ENCODE assay signal across 8 mouse cellular contexts in genomic region chr15:31315630-31316231, GRCm38 (mm10). TPM values are rescaled to one million over a fixed set of nuclear protein-coding genes. Genes with fewer than 3 reads are reported as not detected.
A peak's percentile ranks its signal among the peaks of the same experiment; 100 is the strongest.
DNase-seq lines count a peak whose midpoint lies in the region; ATAC-seq and TF ChIP-seq lines count a peak whose summit lies in the region.

No protein-coding gene starts in this region.

- peak; percentile 88 for DNase-seq in R1 (ENCODE audit: low read depth, low spot score)
- peak; percentile 78 to 88 for DNase-seq in cerebellum, postnatal 25 days
- DNase-seq in gastrocnemius, adult 2 months: peak; percentile 84
- peak; percentile 75 for DNase-seq in left cerebral cortex, adult 11 months (ENCODE audit: low spot score)
- DNase-seq in right cerebral cortex, postnatal 14 days: peak; percentile 85
- DNase-seq in yolk sac, embryonic 10.5 days (ENCODE audit: low spot score): peak; percentile 67

- H3K27ac ChIP-seq in gastrocnemius, adult 2 months: no peak overlapping the region
- H3K27ac ChIP-seq in hindbrain, embryonic 16.5 days (ENCODE audit: low read depth, low read length): no peak overlapping the region

- WGBS in hindbrain, embryonic 16.5 days: 4% methylated on average over 5 of the region's 5 CpGs

- H3K4me2 ChIP-seq in hindbrain, embryonic 16.5 days (ENCODE audit: low read length): no peak overlapping the region

- H3K27me3 ChIP-seq in hindbrain, embryonic 16.5 days (replicated peaks; ENCODE audit: control insufficient read depth, insufficient read depth, low read length): no peaks in the 10 kb centered on the region

- H3K4me1 ChIP-seq in hindbrain, embryonic 16.5 days (ENCODE audit: control insufficient read depth, insufficient read depth, low read depth, low read length): no peaks in the 10 kb centered on the region

- intact Hi-C loops in gastrocnemius, adult 2 months (cut with DNase I): loop anchor here (1.0 to 5.0 kb wide), 5 partner anchors 52 to 287 kb away; partner anchors contain the start of genes Ankrd33b, Cct5 and Fam173b

- peak; percentile 92 for ATAC-seq in hindbrain, embryonic 16.5 days
- peak; percentile 89 for ATAC-seq in megakaryocyte progenitor cell, adult 5-6 weeks (replicated peaks; ENCODE audit: poor library complexity)

- H3K4me3 ChIP-seq in gastrocnemius, adult 2 months: no peak overlapping the region
- no peak overlapping the region for H3K4me3 ChIP-seq in hindbrain, embryonic 16.5 days (ENCODE audit: low read length)

- H3K9me3 ChIP-seq in hindbrain, embryonic 16.5 days (ENCODE audit: control insufficient read depth, low read length): no peaks in the 10 kb centered on the region

- H3K36me3 ChIP-seq in hindbrain, embryonic 16.5 days (ENCODE audit: control insufficient read depth, insufficient read depth, low read length): no peaks in the 10 kb centered on the region

- no peak overlapping the region for H3K9ac ChIP-seq in hindbrain, embryonic 16.5 days (ENCODE audit: low read depth, low read length)

- TF ChIP-seq CTCF in gastrocnemius, adult 2 months (IDR thresholded peaks at IDR 0.05): peak; percentile 80

RNA-seq across cellular contexts. Expression of gene Ankrd33b, which starts 51.8 kb away (rescaled TPM):
- 10 to 100 TPM; 11.9 to 31.5 TPM for total RNA-seq in gastrocnemius, adult 2 months (2021)
- polyA plus RNA-seq in hindbrain, embryonic 16.5 days (2015; fragmentation: Nextera tagmentation; extraction: Ambion mirVana): 0.98 and 1.2 TPM in 2 replicates
- total RNA-seq in megakaryocyte progenitor cell, adult 5-6 weeks (2015): 0.20 and 0.79 TPM in 2 replicates
- 0.29 and 0.61 TPM in 2 replicates for total RNA-seq in megakaryocyte progenitor cell, adult 5-6 weeks (2017)

Comparison
In these comparisons a context has a peak if more than half of its experiments do, and no peak if none do; other contexts are left out.
1. RNA of gene Ankrd33b, which starts 51.8 kb away (total RNA-seq): 11.9 to 31.5 TPM in gastrocnemius, adult 2 months; 0.20 to 0.79 TPM in megakaryocyte progenitor cell, adult 5-6 weeks; every median in the first group is over 4 times any median in the second.
2. Peak in every context shown above with its lines, with median percentiles within 50 percentile points of each other: DNase-seq.